Mouse (Mus musculus): ENCODE results near the gene Lrrk1. TPM values are rescaled to one million over a fixed set of nuclear protein-coding genes. Genes with fewer than 3 reads are reported as not detected.
A peak's percentile ranks its signal among the peaks of the same experiment; 100 is the strongest.

Gene Lrrk1
- polyA plus RNA-seq, 1 experiment from 2014 or later = 9.1 TPM

GRCm38 (mm10) chr7:66300680-66301079 lies 87.5 kb downstream of the Lrrk1 start:
- ATAC-seq (ENCODE audit: insufficient number of reproducible peaks, low FRiP score) = peak; percentile 45; the same call in 1 of the 2 replicates
- H3K27ac ChIP-seq (ENCODE audit: poor library complexity, severe bottlenecking) = no peak overlapping the region
- no peak overlapping the region for H3K4me2 ChIP-seq
- H3K9ac ChIP-seq = no peak overlapping the region
- H3K27me3 ChIP-seq (replicated peaks) = 0 out of 2 replicates have a peak, but pooled peaks cover 3% of the 10 kb centered on the region
- H3K4me3 ChIP-seq = no peak overlapping the region
- H3K9me3 ChIP-seq (replicated peaks) = no peaks in the 10 kb centered on the region
- H3K36me3 ChIP-seq = peaks cover 9% of the 10 kb centered on the region; the same call in 1 of the 2 replicates
- WGBS = 6% methylated on average over 5 of the region's 5 CpGs
- no peaks in the 10 kb centered on the region for H3K4me1 ChIP-seq (replicated peaks)

GRCm38 (mm10) chr7:66297656-66298021 lies 90.5 kb downstream of the Lrrk1 start:
- WGBS = 80% methylated on average over 9 of the region's 9 CpGs
- Histone ChIP-seq H3K27ac (ENCODE audit: poor library complexity, severe bottlenecking) (no peak overlapping the region), H3K4me2 (no peak overlapping the region)

GRCm38 (mm10) chr7:66296921-66297655 lies 91.1 kb downstream of the Lrrk1 start:
- no peaks in the 10 kb centered on the region for H3K9me3 ChIP-seq (replicated peaks)
- H3K4me3 ChIP-seq = no peak overlapping the region
- no peak overlapping the region for H3K27ac ChIP-seq (ENCODE audit: poor library complexity, severe bottlenecking)
- no peak overlapping the region for H3K9ac ChIP-seq
- 68% methylated on average over 12 of the region's 12 CpGs for WGBS
- no peak overlapping the region for H3K4me2 ChIP-seq
- peaks cover 19% of the 10 kb centered on the region for H3K36me3 ChIP-seq
- no peaks in the 10 kb centered on the region for H3K27me3 ChIP-seq (replicated peaks)
- ATAC-seq (ENCODE audit: insufficient number of reproducible peaks, low FRiP score) = no peak
- peaks cover 10% of the 10 kb centered on the region for H3K4me1 ChIP-seq (replicated peaks)

More at GRCm38 (mm10) chr7:66297656-66298021, 90.5 kb downstream of the Lrrk1 start:
- H3K36me3 ChIP-seq = peaks cover 19% of the 10 kb centered on the region
- H3K4me3 ChIP-seq = no peak overlapping the region
- H3K27me3 ChIP-seq (replicated peaks) = no peaks in the 10 kb centered on the region
- peaks cover 10% of the 10 kb centered on the region for H3K4me1 ChIP-seq (replicated peaks)
- ATAC-seq (ENCODE audit: insufficient number of reproducible peaks, low FRiP score) = no peak
- no peaks in the 10 kb centered on the region for H3K9me3 ChIP-seq (replicated peaks)
- H3K9ac ChIP-seq = no peak overlapping the region

GRCm38 (mm10) chr7:66292552-66293376 lies 95.4 kb downstream of the Lrrk1 start:
- ATAC-seq (ENCODE audit: insufficient number of reproducible peaks, low FRiP score) = no peak
- peaks cover 10% of the 10 kb centered on the region for H3K4me1 ChIP-seq (replicated peaks)
- no peaks in the 10 kb centered on the region for H3K27me3 ChIP-seq (replicated peaks)
- no peaks in the 10 kb centered on the region for H3K9me3 ChIP-seq (replicated peaks)
- H3K36me3 ChIP-seq = peaks cover 46% of the 10 kb centered on the region
- H3K27ac ChIP-seq (ENCODE audit: poor library complexity, severe bottlenecking) = 0 out of 2 replicates have a peak overlapping the region, but pooled peaks have one; percentile 16
- no peak overlapping the region for H3K9ac ChIP-seq
- no peak overlapping the region for H3K4me3 ChIP-seq
- no peak overlapping the region for H3K4me2 ChIP-seq
- WGBS = 60% methylated on average over 19 of the region's 19 CpGs

- 85% methylated on average over 8 of the region's 8 CpGs for WGBS
- Histone ChIP-seq H3K36me3 (peaks cover 54% of the 10 kb centered on the region), H3K4me1 (replicated peaks) (peaks cover 10% of the 10 kb centered on the region), H3K27ac (ENCODE audit: poor library complexity, severe bottlenecking) (no peak overlapping the region), H3K4me2 (no peak overlapping the region), H3K27me3 (replicated peaks) (no peaks in the 10 kb centered on the region), H3K9ac (no peak overlapping the region), H3K9me3 (replicated peaks) (no peaks in the 10 kb centered on the region), H3K4me3 (no peak overlapping the region)
- ATAC-seq (ENCODE audit: insufficient number of reproducible peaks, low FRiP score) = no peak
Measured at GRCm38 (mm10) chr7:66292010-66292409, 96.1 kb downstream of the Lrrk1 start.

- Histone ChIP-seq H3K4me3 (no peak overlapping the region), H3K9ac (no peak overlapping the region), H3K27ac (ENCODE audit: poor library complexity, severe bottlenecking) (no peak overlapping the region), H3K4me2 (no peak overlapping the region), H3K27me3 (replicated peaks) (no peaks in the 10 kb centered on the region; the same call in 1 of the 2 replicates), H3K36me3 (peaks cover 43% of the 10 kb centered on the region), H3K4me1 (replicated peaks) (peaks cover 10% of the 10 kb centered on the region; the same call in 1 of the 2 replicates), H3K9me3 (replicated peaks) (no peaks in the 10 kb centered on the region)
- ATAC-seq (ENCODE audit: insufficient number of reproducible peaks, low FRiP score) = no peak
- WGBS = 32% methylated on average over 10 of the region's 10 CpGs
Measured at GRCm38 (mm10) chr7:66282984-66283612, 105.1 kb downstream of the Lrrk1 start.

GRCm38 (mm10) chr7:66282265-66282664 lies 105.9 kb downstream of the Lrrk1 start:
- H3K4me1 ChIP-seq (replicated peaks) = peaks cover 10% of the 10 kb centered on the region; the same call in 1 of the 2 replicates
- ATAC-seq (ENCODE audit: insufficient number of reproducible peaks, low FRiP score) = no peak
- H3K9me3 ChIP-seq (replicated peaks) = no peaks in the 10 kb centered on the region
- peaks cover 39% of the 10 kb centered on the region for H3K36me3 ChIP-seq
- no peak overlapping the region for H3K9ac ChIP-seq
- WGBS = 61% methylated on average over 12 of the region's 12 CpGs
- H3K4me3 ChIP-seq = no peak overlapping the region
- H3K27ac ChIP-seq (ENCODE audit: poor library complexity, severe bottlenecking) = no peak overlapping the region
- H3K27me3 ChIP-seq (replicated peaks) = no peaks in the 10 kb centered on the region; the same call in 1 of the 2 replicates
- H3K4me2 ChIP-seq = no peak overlapping the region

GRCm38 (mm10) chr7:66278001-66278400 lies 110.1 kb downstream of the Lrrk1 start:
- Histone ChIP-seq H3K4me2 (no peak overlapping the region), H3K4me3 (no peak overlapping the region), H3K9me3 (replicated peaks) (no peaks in the 10 kb centered on the region), H3K36me3 (peaks cover 37% of the 10 kb centered on the region), H3K9ac (no peak overlapping the region), H3K27me3 (replicated peaks) (no peaks in the 10 kb centered on the region; the same call in 1 of the 2 replicates), H3K4me1 (replicated peaks) (peaks cover 7% of the 10 kb centered on the region; the same call in 1 of the 2 replicates), H3K27ac (ENCODE audit: poor library complexity, severe bottlenecking) (no peak overlapping the region)
- WGBS = 89% methylated on average over 3 of the region's 3 CpGs
- no peak for ATAC-seq (ENCODE audit: insufficient number of reproducible peaks, low FRiP score)

GRCm38 (mm10) chr7:66273494-66273893 lies 114.7 kb downstream of the Lrrk1 start:
- 95% methylated on average over 5 of the region's 5 CpGs for WGBS

GRCm38 (mm10) chr7:66271226-66271625 lies 116.9 kb downstream of the Lrrk1 start:
- no peaks in the 10 kb centered on the region; the same call in 1 of the 2 replicates for H3K9me3 ChIP-seq (replicated peaks)
- H3K36me3 ChIP-seq = peaks cover 50% of the 10 kb centered on the region
- ATAC-seq (ENCODE audit: insufficient number of reproducible peaks, low FRiP score) = no peak
- H3K9ac ChIP-seq = no peak overlapping the region
- no peak overlapping the region for H3K27ac ChIP-seq (ENCODE audit: poor library complexity, severe bottlenecking)
- H3K4me1 ChIP-seq (replicated peaks) = no peaks in the 10 kb centered on the region
- H3K4me3 ChIP-seq = no peak overlapping the region
- H3K27me3 ChIP-seq (replicated peaks) = no peaks in the 10 kb centered on the region
- no peak overlapping the region for H3K4me2 ChIP-seq
- WGBS = 69% methylated on average over 6 of the region's 6 CpGs

More at GRCm38 (mm10) chr7:66273494-66273893, 114.7 kb downstream of the Lrrk1 start:
- Histone ChIP-seq H3K9ac (no peak overlapping the region), H3K4me1 (replicated peaks) (no peaks in the 10 kb centered on the region), H3K4me2 (no peak overlapping the region), H3K36me3 (peaks cover 53% of the 10 kb centered on the region), H3K27ac (ENCODE audit: poor library complexity, severe bottlenecking) (no peak overlapping the region), H3K27me3 (replicated peaks) (no peaks in the 10 kb centered on the region), H3K9me3 (replicated peaks) (no peaks in the 10 kb centered on the region; the same call in 1 of the 2 replicates), H3K4me3 (no peak overlapping the region)
- no peak for ATAC-seq (ENCODE audit: insufficient number of reproducible peaks, low FRiP score)

Data from heart, embryonic 12.5 days (tissue).